Mouse (Mus musculus): ENCODE results near the gene Ptprs. TPM values are rescaled to one million over a fixed set of nuclear protein-coding genes. Genes with fewer than 3 reads are reported as not detected.

Ptprs gene
- polyA plus RNA-seq, 1 experiment from 2014 or later, result 80.1 TPM

DNA sequence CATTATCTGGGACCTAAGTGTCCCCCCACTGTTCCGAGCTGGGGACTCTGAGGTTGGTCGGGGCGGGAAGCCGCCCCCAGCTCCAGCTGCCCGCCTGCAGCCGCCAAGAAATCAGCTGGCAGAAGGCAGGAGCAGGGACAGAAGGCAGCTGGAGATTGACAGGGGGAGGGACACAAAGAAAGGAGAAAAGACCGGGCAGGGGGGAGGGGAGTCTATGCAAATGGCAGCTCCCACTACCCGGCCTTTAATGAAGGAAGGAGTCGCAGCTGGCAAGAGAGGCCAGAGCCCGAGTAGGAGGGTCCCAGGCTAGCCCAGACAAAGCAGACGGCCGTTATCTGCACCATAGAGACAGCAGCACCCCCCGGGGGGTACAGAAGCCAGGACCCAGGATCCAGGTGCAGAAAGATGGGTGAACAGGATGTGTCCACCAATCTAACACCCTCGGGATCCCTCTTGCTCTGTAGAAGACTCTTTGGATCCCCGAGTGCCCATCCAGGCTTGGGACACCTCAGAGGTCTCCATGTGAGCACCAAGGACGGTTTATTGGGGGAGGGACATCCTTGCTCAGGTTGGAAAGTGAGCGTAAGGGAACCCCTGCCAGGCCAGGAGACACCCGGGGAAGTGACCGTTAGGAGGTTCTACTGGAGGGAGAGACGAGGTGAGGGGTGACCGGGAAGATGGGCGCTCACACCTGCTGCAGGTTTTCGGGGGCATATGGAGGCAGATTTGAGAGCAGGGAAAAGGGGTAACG is 1.3 kb downstream of the Ptprs start:
- Histone ChIP-seq H3K9ac (replicated peaks; ENCODE audit: low read length) (peak overlapping the region; percentile 94), H3K36me3 (replicated peaks; ENCODE audit: control insufficient read depth, insufficient read depth, low read depth, low read length) (no peaks in the 10 kb centered on the region), H3K4me1 (ENCODE audit: control insufficient read depth, insufficient read depth, low read length) (peaks cover 26% of the 10 kb centered on the region), H3K9me3 (replicated peaks; ENCODE audit: control insufficient read depth, low read length) (no peaks in the 10 kb centered on the region), H3K27ac (replicated peaks; ENCODE audit: low read depth, low read length) (no peak overlapping the region; the same call in 1 of the 2 replicates), H3K4me3 (ENCODE audit: low read depth, low read length) (peak overlapping the region; percentile 83), H3K27me3 (ENCODE audit: control insufficient read depth, insufficient read depth, low read length) (peaks cover 22% of the 10 kb centered on the region), H3K4me2 (ENCODE audit: low read depth, low read length) (peak overlapping the region; percentile 99)
- peak; percentile 79 for DNase-seq (ENCODE audit: low spot score)
- 0 out of 2 replicates have a peak, but pooled peaks have one; percentile 21 for ATAC-seq (replicated peaks; ENCODE audit: insufficient number of reproducible peaks, low FRiP score, low TSS enrichment, low read depth)
- WGBS, result 2% methylated on average over 24 of the region's 24 CpGs

DNA sequence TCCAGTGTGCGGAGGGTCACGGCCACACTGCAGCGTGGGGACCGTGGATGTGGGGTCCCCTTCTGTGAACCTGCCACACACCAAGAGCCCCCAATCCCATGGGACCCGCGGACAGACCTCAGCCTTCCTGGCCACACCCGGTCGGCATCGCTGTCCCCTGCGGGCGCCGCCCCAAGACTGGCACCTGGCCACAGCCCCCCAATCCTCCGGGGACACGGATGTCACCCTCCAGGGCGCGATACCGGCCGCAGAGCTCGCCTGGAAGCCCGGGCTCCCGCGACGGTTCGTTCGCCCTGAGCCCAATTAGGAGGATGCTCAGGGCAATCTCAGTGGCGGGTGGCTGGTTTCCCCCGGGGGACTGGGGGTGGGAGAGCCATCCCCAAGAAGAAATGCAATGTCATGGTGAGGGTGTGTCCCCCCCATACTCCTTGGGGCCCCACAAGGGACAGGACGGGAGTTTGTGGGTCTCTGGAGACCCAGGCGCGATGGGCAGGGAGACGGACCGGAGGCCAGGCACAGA is 1.9 kb downstream of the Ptprs start:
- Histone ChIP-seq H3K9me3 (replicated peaks; ENCODE audit: control insufficient read depth, low read length) (no peaks in the 10 kb centered on the region), H3K27me3 (ENCODE audit: control insufficient read depth, insufficient read depth, low read length) (peaks cover 22% of the 10 kb centered on the region), H3K27ac (replicated peaks; ENCODE audit: low read depth, low read length) (no peak overlapping the region), H3K9ac (replicated peaks; ENCODE audit: low read length) (peak overlapping the region; percentile 94), H3K4me2 (ENCODE audit: low read depth, low read length) (peak overlapping the region; percentile 99), H3K4me1 (ENCODE audit: control insufficient read depth, insufficient read depth, low read length) (peaks cover 30% of the 10 kb centered on the region), H3K36me3 (replicated peaks; ENCODE audit: control insufficient read depth, insufficient read depth, low read depth, low read length) (no peaks in the 10 kb centered on the region), H3K4me3 (ENCODE audit: low read depth, low read length) (peak overlapping the region; percentile 83)
- DNase-seq (ENCODE audit: low spot score) (no peak), ATAC-seq (replicated peaks; ENCODE audit: insufficient number of reproducible peaks, low FRiP score, low TSS enrichment, low read depth) (no peak)
- WGBS, result 3% methylated on average over 32 of the region's 32 CpGs

DNA sequence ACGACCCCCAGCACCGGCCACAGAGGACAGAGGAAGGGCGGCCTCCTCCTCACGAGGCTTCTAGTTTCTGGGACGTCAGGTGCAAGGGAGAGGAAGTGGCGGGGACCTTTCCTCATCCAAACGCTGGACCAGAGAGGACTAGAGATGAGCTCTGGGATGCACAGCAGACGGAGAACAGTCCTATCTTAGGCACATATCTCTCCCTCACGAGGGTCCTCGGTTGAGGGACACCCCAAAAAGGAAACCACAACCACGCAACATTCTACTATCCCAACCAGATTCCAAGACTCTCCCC is 2.7 kb downstream of the Ptprs start:
- H3K27ac ChIP-seq (replicated peaks; ENCODE audit: low read depth, low read length), result no peak overlapping the region
- H3K4me1 ChIP-seq (ENCODE audit: control insufficient read depth, insufficient read depth, low read length), result peaks cover 30% of the 10 kb centered on the region
- H3K36me3 ChIP-seq (replicated peaks; ENCODE audit: control insufficient read depth, insufficient read depth, low read depth, low read length), result no peaks in the 10 kb centered on the region
- no peaks in the 10 kb centered on the region for H3K9me3 ChIP-seq (replicated peaks; ENCODE audit: control insufficient read depth, low read length)
- DNase-seq (ENCODE audit: low spot score) (no peak), ATAC-seq (replicated peaks; ENCODE audit: insufficient number of reproducible peaks, low FRiP score, low TSS enrichment, low read depth) (no peak)
- H3K4me2 ChIP-seq (ENCODE audit: low read depth, low read length), result peak overlapping the region; percentile 99
- 5% methylated on average over 11 of the region's 11 CpGs for WGBS
- peaks cover 22% of the 10 kb centered on the region for H3K27me3 ChIP-seq (ENCODE audit: control insufficient read depth, insufficient read depth, low read length)
- no peak overlapping the region; the same call in 1 of the 2 replicates for H3K9ac ChIP-seq (replicated peaks; ENCODE audit: low read length)
- peak overlapping the region; percentile 83 for H3K4me3 ChIP-seq (ENCODE audit: low read depth, low read length)

DNA sequence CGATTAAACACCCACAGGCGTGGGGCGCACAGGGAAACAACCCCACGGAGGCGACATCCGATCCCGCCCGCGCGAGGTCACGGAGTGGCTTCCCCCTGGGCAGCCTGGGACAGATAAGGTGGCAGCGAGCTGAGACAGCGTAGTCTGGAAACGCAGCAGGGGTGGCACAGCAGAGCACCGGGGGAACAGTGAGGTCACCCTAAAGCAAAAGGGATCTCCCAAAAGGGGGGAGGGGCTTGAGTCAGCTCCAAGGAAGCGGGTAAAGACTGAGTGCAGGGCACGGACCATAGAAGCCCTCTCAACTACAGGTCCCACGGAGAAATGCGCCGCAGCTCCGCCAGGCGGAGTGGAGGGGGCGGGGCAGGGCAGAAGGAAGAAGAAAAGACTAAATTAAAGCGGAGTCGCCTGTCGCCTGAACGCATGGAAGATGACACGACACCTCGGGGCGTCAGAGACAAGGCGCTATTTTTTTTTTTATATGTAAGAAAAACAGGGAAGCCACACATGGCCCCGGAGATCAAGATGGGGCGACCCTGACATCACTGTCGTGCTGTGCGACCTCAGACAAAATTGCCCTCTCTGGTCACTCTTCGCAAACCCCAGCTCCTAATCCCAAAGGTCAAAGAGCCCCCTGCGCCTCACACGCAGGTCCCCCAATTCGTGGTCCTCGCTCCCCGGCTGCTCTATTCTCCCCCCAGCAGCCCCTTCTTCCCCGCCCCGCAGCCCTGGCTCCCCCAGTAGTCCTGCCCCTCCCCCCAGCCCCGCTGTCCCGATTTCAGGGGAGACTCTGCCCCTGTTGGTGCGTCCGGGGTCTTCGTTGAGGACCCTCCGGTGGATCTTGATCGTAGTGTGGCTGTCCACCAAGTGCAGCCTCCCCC is 3.3 kb downstream of the Ptprs start:
- under 1% methylated on average over 50 of the region's 50 CpGs for WGBS
- no peaks in the 10 kb centered on the region for H3K9me3 ChIP-seq (replicated peaks; ENCODE audit: control insufficient read depth, low read length)
- ATAC-seq (replicated peaks; ENCODE audit: insufficient number of reproducible peaks, low FRiP score, low TSS enrichment, low read depth) (no peak), DNase-seq (ENCODE audit: low spot score) (peak; percentile 61)
- H3K27me3 ChIP-seq (ENCODE audit: control insufficient read depth, insufficient read depth, low read length), result peaks cover 22% of the 10 kb centered on the region
- H3K36me3 ChIP-seq (replicated peaks; ENCODE audit: control insufficient read depth, insufficient read depth, low read depth, low read length), result no peaks in the 10 kb centered on the region
- peak overlapping the region; percentile 99 for H3K4me2 ChIP-seq (ENCODE audit: low read depth, low read length)
- H3K27ac ChIP-seq (replicated peaks; ENCODE audit: low read depth, low read length), result no peak overlapping the region
- H3K9ac ChIP-seq (replicated peaks; ENCODE audit: low read length), result 0 out of 2 replicates have a peak overlapping the region, but pooled peaks have one; percentile 2
- H3K4me3 ChIP-seq (ENCODE audit: low read depth, low read length), result peak overlapping the region; percentile 14
- H3K4me1 ChIP-seq (ENCODE audit: control insufficient read depth, insufficient read depth, low read length), result peaks cover 30% of the 10 kb centered on the region

DNA sequence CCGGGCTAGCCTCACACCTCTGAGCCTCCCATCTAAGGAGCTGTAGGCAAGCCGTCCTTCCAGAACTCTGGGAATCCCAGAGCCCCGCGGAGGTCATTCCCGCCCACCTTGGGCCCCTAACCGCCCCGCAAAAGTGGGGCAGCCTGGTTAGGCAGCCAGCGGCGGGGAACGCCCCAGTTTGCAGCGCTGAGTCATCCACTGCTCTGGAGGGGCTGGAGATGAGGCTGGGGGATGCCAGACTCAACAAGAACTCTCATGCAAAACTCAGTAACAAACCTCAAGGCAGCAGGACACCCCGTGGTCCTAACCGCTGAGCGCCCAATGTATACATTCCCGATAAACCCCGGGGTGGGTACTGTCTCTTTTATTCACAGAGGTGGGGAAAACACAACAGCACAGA is 4.2 kb downstream of the Ptprs start:
- peaks cover 22% of the 10 kb centered on the region for H3K27me3 ChIP-seq (ENCODE audit: control insufficient read depth, insufficient read depth, low read length)
- WGBS, result 6% methylated on average over 16 of the region's 16 CpGs
- H3K36me3 ChIP-seq (replicated peaks; ENCODE audit: control insufficient read depth, insufficient read depth, low read depth, low read length), result no peaks in the 10 kb centered on the region
- no peak overlapping the region for H3K9ac ChIP-seq (replicated peaks; ENCODE audit: low read length)
- ATAC-seq (replicated peaks; ENCODE audit: insufficient number of reproducible peaks, low FRiP score, low TSS enrichment, low read depth) (no peak), DNase-seq (ENCODE audit: low spot score) (no peak)
- H3K4me1 ChIP-seq (ENCODE audit: control insufficient read depth, insufficient read depth, low read length), result peaks cover 32% of the 10 kb centered on the region
- no peak overlapping the region for H3K4me2 ChIP-seq (ENCODE audit: low read depth, low read length)
- H3K9me3 ChIP-seq (replicated peaks; ENCODE audit: control insufficient read depth, low read length), result no peaks in the 10 kb centered on the region
- no peak overlapping the region for H3K4me3 ChIP-seq (ENCODE audit: low read depth, low read length)
- H3K27ac ChIP-seq (replicated peaks; ENCODE audit: low read depth, low read length), result no peak overlapping the region

DNA sequence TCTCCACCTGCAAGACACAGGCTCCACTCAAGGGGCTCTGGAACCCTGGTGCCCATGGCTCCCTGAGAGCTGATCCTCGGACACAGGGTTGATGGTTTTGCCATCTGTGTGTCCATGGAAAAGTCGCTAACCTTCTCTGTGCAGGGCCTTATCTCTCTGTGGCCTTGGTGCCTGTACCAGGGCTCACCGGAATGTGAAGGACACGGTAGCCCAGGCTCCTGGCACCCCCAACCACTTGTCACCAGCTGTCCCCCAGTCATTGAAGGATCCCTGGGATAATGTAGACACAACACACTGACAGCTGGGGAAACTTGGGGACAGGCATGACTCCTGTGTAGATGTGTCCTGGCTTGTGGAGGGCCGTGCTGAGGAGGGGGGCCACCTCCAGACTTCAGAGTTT is 5.1 kb downstream of the Ptprs start:
- Histone ChIP-seq H3K27ac (replicated peaks; ENCODE audit: low read depth, low read length) (no peak overlapping the region), H3K4me3 (ENCODE audit: low read depth, low read length) (no peak overlapping the region), H3K9ac (replicated peaks; ENCODE audit: low read length) (no peak overlapping the region), H3K36me3 (replicated peaks; ENCODE audit: control insufficient read depth, insufficient read depth, low read depth, low read length) (no peaks in the 10 kb centered on the region), H3K9me3 (replicated peaks; ENCODE audit: control insufficient read depth, low read length) (no peaks in the 10 kb centered on the region), H3K27me3 (ENCODE audit: control insufficient read depth, insufficient read depth, low read length) (peaks cover 22% of the 10 kb centered on the region), H3K4me1 (ENCODE audit: control insufficient read depth, insufficient read depth, low read length) (peaks cover 32% of the 10 kb centered on the region), H3K4me2 (ENCODE audit: low read depth, low read length) (no peak overlapping the region)
- DNase-seq (ENCODE audit: low spot score) (no peak), ATAC-seq (replicated peaks; ENCODE audit: insufficient number of reproducible peaks, low FRiP score, low TSS enrichment, low read depth) (no peak)
- WGBS, result 78% methylated on average over 5 of the region's 5 CpGs

DNA sequence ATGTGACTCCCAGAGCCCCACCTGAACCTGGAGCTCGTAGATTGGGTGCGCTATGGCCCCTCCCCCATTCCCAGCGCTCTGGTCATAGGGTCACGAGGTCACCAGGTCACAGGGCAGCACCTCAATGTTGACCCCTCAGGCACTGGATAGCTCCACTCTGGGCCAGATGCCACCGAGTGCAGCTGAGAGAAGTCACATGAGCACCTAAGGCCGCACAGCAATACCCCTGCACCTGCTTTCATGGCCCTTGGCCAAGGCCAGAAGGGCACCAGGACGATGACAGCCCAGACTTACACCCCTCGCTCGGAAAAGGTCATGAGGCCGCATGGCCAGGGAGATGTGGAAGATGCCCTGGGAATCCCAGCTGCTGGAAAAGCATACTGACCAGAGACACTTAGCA is 5.7 kb downstream of the Ptprs start:
- Histone ChIP-seq H3K9ac (replicated peaks; ENCODE audit: low read length) (no peak overlapping the region), H3K4me3 (ENCODE audit: low read depth, low read length) (no peak overlapping the region), H3K4me1 (ENCODE audit: control insufficient read depth, insufficient read depth, low read length) (peaks cover 32% of the 10 kb centered on the region), H3K9me3 (replicated peaks; ENCODE audit: control insufficient read depth, low read length) (no peaks in the 10 kb centered on the region), H3K27me3 (ENCODE audit: control insufficient read depth, insufficient read depth, low read length) (peaks cover 22% of the 10 kb centered on the region), H3K27ac (replicated peaks; ENCODE audit: low read depth, low read length) (no peak overlapping the region), H3K4me2 (ENCODE audit: low read depth, low read length) (peak overlapping the region; percentile 40), H3K36me3 (replicated peaks; ENCODE audit: control insufficient read depth, insufficient read depth, low read depth, low read length) (no peaks in the 10 kb centered on the region)
- no peak for DNase-seq (ENCODE audit: low spot score)
- WGBS, result 13% methylated on average over 10 of the region's 10 CpGs
- no peak for ATAC-seq (replicated peaks; ENCODE audit: insufficient number of reproducible peaks, low FRiP score, low TSS enrichment, low read depth)
